Mouse (Mus musculus) ES-Bruce4 (cell line): ENCODE measurements at regions not wholly inside any gene's neighbourhood (a gene's known extent, or its start where the extent isn't known, plus 50 kb on each side); places are given as distances from the start of the nearest gene placed in this dataset.

Experiments used
- CTCF ChIP-seq: IDR thresholded peaks from one replicate; pipeline ENCODE4 v1.8.1; 2011; ENCODE audit warnings: low read depth, low read length
- EP300 ChIP-seq: IDR thresholded peaks from 2 replicates; pipeline ENCODE4 v1.6.1; 2011; ENCODE audit warnings: low read depth, low read length; ENCODE audit not compliant: insufficient read depth
- POLR2A ChIP-seq: IDR thresholded peaks from one replicate; pipeline ENCODE4 v1.8.1; 2011; ENCODE audit warnings: low read length; ENCODE audit not compliant: insufficient read depth

DNA sequence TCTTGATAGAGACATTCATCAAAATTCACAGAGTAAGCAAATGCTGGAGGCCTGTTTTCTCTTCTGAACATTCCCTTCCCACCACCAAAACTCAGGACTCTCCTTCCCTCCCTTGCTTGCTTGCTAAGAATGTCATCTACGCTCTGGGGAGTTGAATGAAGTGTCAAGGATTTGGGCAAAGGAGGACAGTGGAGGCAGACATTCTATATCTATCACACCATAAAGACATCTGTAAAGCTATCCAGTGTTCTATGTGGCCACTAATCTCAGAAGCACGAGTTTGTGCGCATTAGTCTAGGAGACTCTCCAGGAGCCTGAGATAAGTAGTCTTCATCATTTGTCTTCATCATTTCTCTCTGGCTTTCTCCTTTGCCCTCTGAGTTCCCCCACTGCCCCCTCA is 94.1 kb upstream of the Dapk1 start:
- no peak for TF ChIP-seq POLR2A
- no peak for TF ChIP-seq EP300
- no peak for TF ChIP-seq CTCF
